In the genomic region with DNA sequence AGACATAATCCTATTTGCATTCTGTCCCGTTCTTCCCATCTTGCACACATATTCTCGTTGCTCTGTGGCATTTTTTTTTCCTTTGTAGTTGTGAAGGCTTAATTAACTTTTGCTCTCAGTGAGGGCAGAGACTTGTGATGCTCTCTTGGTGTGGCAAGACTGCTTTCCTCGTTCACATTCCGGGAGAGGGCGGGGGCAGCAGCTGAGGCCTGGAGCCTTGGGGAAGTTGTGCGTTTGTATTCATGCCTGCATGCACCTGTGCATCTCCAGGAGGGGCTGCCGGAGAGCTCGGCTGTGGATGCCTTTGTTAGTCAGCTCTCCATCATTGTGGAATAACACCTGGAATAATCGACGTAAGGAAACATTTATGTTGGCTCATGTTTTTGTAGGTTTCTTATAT, we compare ENCODE assay signal across 23 mouse cellular contexts. TPM values are rescaled to one million over a fixed set of nuclear protein-coding genes. Genes with fewer than 3 reads are reported as not detected.
A peak's percentile ranks its signal among the peaks of the same experiment; 100 is the strongest.
DNase-seq lines count a peak whose midpoint lies in the region; ATAC-seq and TF ChIP-seq lines count a peak whose summit lies in the region.
"Had no signal": no experiment of that assay in that cellular context is flagged by ENCODE, and none has a peak within 500 bp of the region (broad histone marks: within the 10 kb centered on the region; RNA-seq: fewer than 3 reads in every experiment).

No protein-coding gene starts in this region.

- H3K27ac ChIP-seq in embryonic facial prominence, embryonic 13.5 days, result peak overlapping the region; percentile 53; the same call in 1 of the 2 replicates
- no peak overlapping the region for H3K27ac ChIP-seq in embryonic facial prominence, embryonic 10.5 days (replicated peaks)
- no peak overlapping the region for H3K27ac ChIP-seq in embryonic facial prominence, embryonic 14.5 days (replicated peaks; ENCODE audit: low read depth, low read length)
- no peak overlapping the region for H3K27ac ChIP-seq in kidney, adult 2 months (ENCODE audit: insufficient read depth, low read depth, low read length)
- H3K27ac ChIP-seq: heart, embryonic 10.5 days; heart, embryonic 15.5 days; hindbrain, embryonic 10.5 days; hindbrain, embryonic 14.5 days; intestine, embryonic 15.5 days had no signal

- DNase-seq in embryonic facial prominence, embryonic 10.5 days (ENCODE audit: low spot score), result no peak
- DNase-seq in lung, postnatal 36 days, result peak; percentile 62
- no peak for DNase-seq in lung, postnatal 14 days
- peak; percentile 89 for DNase-seq in ES-CJ7 (ENCODE audit: low read depth, low spot score)
- DNase-seq in embryonic facial prominence, embryonic 14.5 days (ENCODE audit: low spot score), result peak; percentile 47
- no peak for DNase-seq in kidney, adult 2 months
- no peak for DNase-seq in cerebellum, adult 8-10 months
- DNase-seq: adrenal gland, postnatal 14 days; B cell, adult 2 months; cerebellum, adult 18-20 months; cerebellum, postnatal 10 days; gastrocnemius, postnatal 36 days; heart, adult 18-20 months had no signal

- ATAC-seq in embryonic facial prominence, embryonic 13.5 days (ENCODE audit: insufficient number of reproducible peaks, insufficient read depth, low FRiP score, low TSS enrichment, low read depth), result no peak
- ATAC-seq in embryonic facial prominence, embryonic 14.5 days (ENCODE audit: low read depth), result no peak
- ATAC-seq: activated CD4-positive, CD25-positive, alpha-beta regulatory T cell, adult 4 months; CD4-positive, CD25-positive, alpha-beta regulatory T cell, adult 4 months; forebrain, embryonic 14.5 days; intestine, embryonic 15.5 days had no signal

- no peak overlapping the region for H3K4me3 ChIP-seq in embryonic facial prominence, embryonic 13.5 days
- no peak overlapping the region for H3K4me3 ChIP-seq in embryonic facial prominence, embryonic 10.5 days
- H3K4me3 ChIP-seq in embryonic facial prominence, embryonic 14.5 days (ENCODE audit: low read depth, low read length), result no peak overlapping the region
- no peak overlapping the region for H3K4me3 ChIP-seq in kidney, adult 2 months (ENCODE audit: insufficient read depth, low read depth, low read length)
- H3K4me3 ChIP-seq: heart, embryonic 10.5 days; heart, embryonic 15.5 days; hindbrain, embryonic 10.5 days; intestine, embryonic 15.5 days had no signal

- no peaks in the 10 kb centered on the region for H3K9me3 ChIP-seq in embryonic facial prominence, embryonic 13.5 days
- H3K9me3 ChIP-seq in embryonic facial prominence, embryonic 10.5 days, result no peaks in the 10 kb centered on the region
- no peaks in the 10 kb centered on the region for H3K9me3 ChIP-seq in embryonic facial prominence, embryonic 14.5 days (ENCODE audit: control insufficient read depth, low read length)
- H3K9me3 ChIP-seq: heart, embryonic 10.5 days; heart, embryonic 15.5 days; hindbrain, embryonic 10.5 days; intestine, embryonic 15.5 days had no signal

- H3K4me2 ChIP-seq in embryonic facial prominence, embryonic 13.5 days, result no peak overlapping the region
- H3K4me2 ChIP-seq in embryonic facial prominence, embryonic 14.5 days (ENCODE audit: low read depth, low read length), result no peak overlapping the region
- H3K4me2 ChIP-seq: heart, embryonic 15.5 days; hindbrain, embryonic 14.5 days; intestine, embryonic 15.5 days had no signal

- no peak for TF ChIP-seq POLR2A in kidney, adult 2 months (IDR thresholded peaks at IDR 0.05; ENCODE audit: low read depth, low read length)

- no peak for TF ChIP-seq CTCF in kidney, adult 2 months (conservative IDR thresholded peaks at IDR 0.05; ENCODE audit: insufficient read depth, insufficient read length, low read depth, low read length)

- no peaks in the 10 kb centered on the region for H3K27me3 ChIP-seq in embryonic facial prominence, embryonic 13.5 days
- no peaks in the 10 kb centered on the region for H3K27me3 ChIP-seq in embryonic facial prominence, embryonic 10.5 days (replicated peaks; ENCODE audit: low read depth, poor library complexity, severe bottlenecking)
- H3K27me3 ChIP-seq in embryonic facial prominence, embryonic 14.5 days (replicated peaks; ENCODE audit: control insufficient read depth, insufficient read depth, low read length), result no peaks in the 10 kb centered on the region
- no peaks in the 10 kb centered on the region for H3K27me3 ChIP-seq in kidney, adult 2 months (replicated peaks; ENCODE audit: control insufficient read depth, insufficient read depth, low read length)
- H3K27me3 ChIP-seq: heart, embryonic 15.5 days; intestine, embryonic 15.5 days had no signal

- H3K9ac ChIP-seq in embryonic facial prominence, embryonic 13.5 days, result no peak overlapping the region
- H3K9ac ChIP-seq in embryonic facial prominence, embryonic 14.5 days (ENCODE audit: low read depth, low read length), result no peak overlapping the region
- H3K9ac ChIP-seq: heart, embryonic 15.5 days; hindbrain, embryonic 14.5 days; intestine, embryonic 15.5 days had no signal

- 49% methylated on average over 10 of the region's 10 CpGs for WGBS in embryonic facial prominence, embryonic 13.5 days
- WGBS in embryonic facial prominence, embryonic 10.5 days, result 70% methylated on average over 10 of the region's 10 CpGs
- 51% methylated on average over 10 of the region's 10 CpGs for WGBS in embryonic facial prominence, embryonic 14.5 days
- WGBS in kidney, adult 2 months, result 67% methylated on average over 10 of the region's 10 CpGs

- no peaks in the 10 kb centered on the region for H3K36me3 ChIP-seq in embryonic facial prominence, embryonic 13.5 days
- no peaks in the 10 kb centered on the region for H3K36me3 ChIP-seq in embryonic facial prominence, embryonic 10.5 days (replicated peaks)
- no peaks in the 10 kb centered on the region for H3K36me3 ChIP-seq in embryonic facial prominence, embryonic 14.5 days (ENCODE audit: control insufficient read depth, insufficient read depth, low read length)
- no peaks in the 10 kb centered on the region for H3K36me3 ChIP-seq in kidney, adult 2 months (ENCODE audit: control insufficient read depth, insufficient read depth, low read length)
- H3K36me3 ChIP-seq: G1E; heart, embryonic 10.5 days; heart, embryonic 15.5 days; hindbrain, embryonic 10.5 days; intestine, embryonic 15.5 days had no signal

- H3K4me1 ChIP-seq in embryonic facial prominence, embryonic 13.5 days, result peaks cover 20% of the 10 kb centered on the region
- H3K4me1 ChIP-seq in embryonic facial prominence, embryonic 10.5 days, result peaks cover 10% of the 10 kb centered on the region
- peaks cover 3% of the 10 kb centered on the region for H3K4me1 ChIP-seq in embryonic facial prominence, embryonic 14.5 days (ENCODE audit: control insufficient read depth, insufficient read depth, low read length)
- no peaks in the 10 kb centered on the region; the same call in 1 of the 2 replicates for H3K4me1 ChIP-seq in kidney, adult 2 months (ENCODE audit: control insufficient read depth, insufficient read depth, low read length)
- H3K4me1 ChIP-seq: heart, embryonic 15.5 days had no signal

RNA-seq across cellular contexts. Expression of a gene that starts 52.0 kb away (rescaled TPM):
- 160 and 189 TPM in 2 replicates for polyA plus RNA-seq in embryonic facial prominence, embryonic 13.5 days (2015; fragmentation: Nextera tagmentation; extraction: Ambion mirVana)
- 33.0 and 36.2 TPM in 2 replicates for polyA plus RNA-seq in embryonic facial prominence, embryonic 10.5 days (2016; fragmentation: Nextera tagmentation; extraction: Ambion mirVana)
- polyA plus RNA-seq in embryonic facial prominence, embryonic 14.5 days (2014; fragmentation: Nextera tagmentation; extraction: Ambion mirVana), result 241 and 245 TPM in 2 replicates
- 138 and 140 TPM in 2 replicates for polyA plus RNA-seq in kidney, adult 2 months (2012; rRNA removed)
- polyA plus RNA-seq: G1E had no signal

Comparison
In these comparisons a context has a peak if more than half of its experiments do, and no peak if none do; other contexts are left out.
1. DNase-seq: peak in lung, postnatal 36 days (single experiment), ES-CJ7 (single experiment) and embryonic facial prominence, embryonic 14.5 days (single experiment); none in embryonic facial prominence, embryonic 10.5 days (single experiment), lung, postnatal 14 days (single experiment), kidney, adult 2 months (single experiment) and cerebellum, adult 8-10 months (single experiment).